Mouse (Mus musculus): ENCODE measurements at regions not wholly inside any gene's neighbourhood (a gene's known extent, or its start where the extent isn't known, plus 50 kb on each side); places are given as distances from the start of the nearest gene placed in this dataset.

GRCm38 (mm10) chr16:26302045-26302444 is 69.6 kb downstream of the Cldn1 start:
- no peak for TF ChIP-seq CTCF (conservative IDR thresholded peaks at IDR 0.05; ENCODE audit: insufficient read depth, insufficient read length, low read depth, low read length)
- TF ChIP-seq POLR2A (IDR thresholded peaks at IDR 0.05; ENCODE audit: low read depth, low read length) = no peak
